Mouse (Mus musculus) MEL (cell line): ENCODE results near the gene Limch1. TPM values are rescaled to one million over a fixed set of nuclear protein-coding genes. Genes with fewer than 3 reads are reported as not detected.

Experiments
- DNase-seq: peaks from one replicate; pipeline ENCODE4 v3.0.0; 2011; ENCODE audit warnings: low read depth, low spot score
- H3K27ac ChIP-seq: 2 replicates; pipeline ENCODE4 v1.5.1; 2012; ENCODE audit warnings: low read depth, mild to moderate bottlenecking, control low read depth, low read length, moderate library complexity; ENCODE audit not compliant: control insufficient read depth
- H3K27me3 ChIP-seq, 2 experiments: fragments of 150-350 bp in 1 of 2; sonication (generic) in 1 of 2; 2 replicates each; pipeline ENCODE4 v1.6.1; 2012; ENCODE audit warnings: low read length in 2 of 2, mild to moderate bottlenecking in 2 of 2, improper control_type of control experiment in 1 of 2, moderate library complexity in 1 of 2; ENCODE audit not compliant: insufficient read depth in 2 of 2, control insufficient read depth in 1 of 2
- H3K36me3 ChIP-seq, 2 experiments: 2 replicates each; pipeline ENCODE4 v1.6.1; 2012 to 2014; ENCODE audit warnings: low read length in 2 of 2, improper control_type of control experiment in 1 of 2, inconsistent platforms in 1 of 2, mild to moderate bottlenecking in 1 of 2; ENCODE audit not compliant: insufficient read depth in 2 of 2, control insufficient read depth in 1 of 2
- H3K4me1 ChIP-seq, 2 experiments: fragments of 150-350 bp in 1 of 2; sonication (generic) in 1 of 2; 2 replicates each; pipeline ENCODE4 v1.6.1; 2012; ENCODE audit warnings: low read length in 2 of 2, improper control_type of control experiment in 1 of 2, mild to moderate bottlenecking in 1 of 2; ENCODE audit not compliant: insufficient read depth in 2 of 2, control insufficient read depth in 1 of 2
- H3K4me3 ChIP-seq, 2 experiments: fragments of 150-350 bp in 1 of 2; sonication (generic) in 1 of 2; 2 replicates each; pipeline ENCODE4 v1.5.1; 2012; ENCODE audit warnings: low read depth in 2 of 2, low read length in 2 of 2, mild to moderate bottlenecking in 2 of 2, moderate library complexity in 2 of 2, control low read depth in 1 of 2, improper control_type of control experiment in 1 of 2; ENCODE audit not compliant: control insufficient read depth in 1 of 2, insufficient read depth in 1 of 2
- H3K79me2 ChIP-seq: 2 replicates; pipeline ENCODE4 v1.6.1; 2012; ENCODE audit warnings: mild to moderate bottlenecking, low read length, moderate library complexity; ENCODE audit not compliant: control insufficient read depth, poor library complexity, insufficient read depth
- H3K9ac ChIP-seq: 2 replicates; pipeline ENCODE4 v1.6.1; 2012; ENCODE audit warnings: low read depth, mild to moderate bottlenecking, control low read depth, low read length, moderate library complexity; ENCODE audit not compliant: control insufficient read depth, poor library complexity, severe bottlenecking
- H3K9me3 ChIP-seq: fragments of 150-350 bp; sonication (generic); replicated peaks from 2 replicates; pipeline ENCODE4 v1.6.1; 2012; ENCODE audit warnings: mild to moderate bottlenecking, low read length, improper control_type of control experiment, moderate library complexity; ENCODE audit not compliant: insufficient read depth
- BHLHE40 ChIP-seq: IDR thresholded peaks from 2 replicates; pipeline ENCODE4 v1.6.1; 2012; ENCODE audit warnings: low read depth, mild to moderate bottlenecking, inconsistent platforms, low read length, improper control_type of control experiment, borderline replicate concordance
- CHD1 ChIP-seq: IDR thresholded peaks from 2 replicates; pipeline ENCODE4 v1.6.1; 2012; ENCODE audit warnings: low read depth, mild to moderate bottlenecking, inconsistent platforms, low read length, improper control_type of control experiment
- CHD2 ChIP-seq: IDR thresholded peaks from 2 replicates; pipeline ENCODE4 v1.6.1; 2011; ENCODE audit warnings: low read length, improper control_type of control experiment
- CTCF ChIP-seq, 3 experiments: IDR thresholded peaks in 2 of 3; conservative IDR thresholded peaks in 1 of 3; 2 replicates each; pipeline ENCODE4 v1.5.1; 2011 to 2012; ENCODE audit warnings: low read length in 3 of 3, low read depth in 2 of 3, mild to moderate bottlenecking in 2 of 3, improper control_type of control experiment in 1 of 3, inconsistent platforms in 1 of 3, mixed read lengths in 1 of 3, moderate library complexity in 1 of 3; ENCODE audit not compliant: control insufficient read depth in 1 of 3, insufficient read depth in 1 of 3, poor library complexity in 1 of 3, severe bottlenecking in 1 of 3
- E2F4 ChIP-seq: IDR thresholded peaks from 2 replicates; pipeline ENCODE4 v1.6.1; 2011; ENCODE audit warnings: low read depth, low read length, improper control_type of control experiment, borderline replicate concordance
- ELF1 ChIP-seq: IDR thresholded peaks from 2 replicates; pipeline ENCODE4 v1.6.1; 2014; ENCODE audit warnings: low read depth, mild to moderate bottlenecking, inconsistent platforms, low read length, improper control_type of control experiment, moderate library complexity
- EP300 ChIP-seq, 2 experiments: IDR thresholded peaks; 2 replicates each; pipeline ENCODE4 v1.6.1; 2011; ENCODE audit warnings: improper control_type of control experiment in 2 of 2, low read length in 2 of 2, low read depth in 1 of 2, mild to moderate bottlenecking in 1 of 2
- GABPA ChIP-seq: IDR thresholded peaks from 2 replicates; pipeline ENCODE4 v1.6.1; 2012; ENCODE audit warnings: low read depth, mild to moderate bottlenecking, inconsistent platforms, low read length, improper control_type of control experiment, moderate library complexity
- GATA1 ChIP-seq: IDR thresholded peaks from 2 replicates; pipeline ENCODE4 v1.6.1; 2011; ENCODE audit warnings: low read depth, low read length, improper control_type of control experiment
- HCFC1 ChIP-seq: IDR thresholded peaks from 2 replicates; pipeline ENCODE4 v1.6.1; 2012; ENCODE audit warnings: low read depth, mild to moderate bottlenecking, inconsistent platforms, low read length, improper control_type of control experiment, moderate library complexity
- JUND ChIP-seq: IDR thresholded peaks from 2 replicates; pipeline ENCODE4 v1.6.1; 2011; ENCODE audit warnings: low read depth, mild to moderate bottlenecking, improper control_type of control experiment, low read length
- KAT2A ChIP-seq: conservative IDR thresholded peaks from 2 replicates; pipeline ENCODE4 v1.6.1; 2012; ENCODE audit warnings: low read depth, low read length, improper control_type of control experiment, inconsistent platforms
- MAFK ChIP-seq: IDR thresholded peaks from 2 replicates; pipeline ENCODE4 v1.6.1; 2011; ENCODE audit warnings: low read depth, mild to moderate bottlenecking, low read length, improper control_type of control experiment, borderline replicate concordance
- MAZ ChIP-seq: IDR thresholded peaks from 2 replicates; pipeline ENCODE4 v1.6.1; 2012; ENCODE audit warnings: low read depth, mild to moderate bottlenecking, inconsistent platforms, low read length, improper control_type of control experiment
- MEF2A ChIP-seq: IDR thresholded peaks from 2 replicates; pipeline ENCODE4 v1.6.1; 2014; ENCODE audit warnings: low read depth, mild to moderate bottlenecking, inconsistent platforms, low read length, improper control_type of control experiment; ENCODE audit not compliant: poor library complexity, insufficient replicate concordance, severe bottlenecking; ENCODE audit errors: extremely low read depth
- NRF1 ChIP-seq: IDR thresholded peaks from 2 replicates; pipeline ENCODE4 v1.6.1; 2014; ENCODE audit warnings: low read depth, mild to moderate bottlenecking, inconsistent platforms, low read length, improper control_type of control experiment, moderate library complexity; ENCODE audit not compliant: poor library complexity, insufficient read depth, severe bottlenecking
- POLR2A ChIP-seq, 2 experiments: IDR thresholded peaks; 2 replicates each; pipeline ENCODE4 v1.6.1; 2011 to 2012; ENCODE audit warnings: low read length in 2 of 2, mild to moderate bottlenecking in 2 of 2, control low read depth in 1 of 2, improper control_type of control experiment in 1 of 2, low read depth in 1 of 2, moderate library complexity in 1 of 2; ENCODE audit not compliant: control insufficient read depth in 1 of 2, insufficient read depth in 1 of 2, poor library complexity in 1 of 2
- RAD21 ChIP-seq: IDR thresholded peaks from 2 replicates; pipeline ENCODE4 v1.6.1; 2011; ENCODE audit warnings: mild to moderate bottlenecking, low read depth, low read length, improper control_type of control experiment
- RCOR1 ChIP-seq: IDR thresholded peaks from 2 replicates; pipeline ENCODE4 v1.6.1; 2012; ENCODE audit warnings: low read depth, mild to moderate bottlenecking, inconsistent platforms, low read length, improper control_type of control experiment
- TAL1 ChIP-seq: IDR thresholded peaks from 2 replicates; pipeline ENCODE4 v1.6.1; 2012; ENCODE audit warnings: mild to moderate bottlenecking, inconsistent platforms, low read length, moderate library complexity, mixed read lengths
- TBP ChIP-seq: IDR thresholded peaks from 2 replicates; pipeline ENCODE4 v1.8.0; 2011; ENCODE audit warnings: low read depth, low read length, improper control_type of control experiment
- TCF12 ChIP-seq: IDR thresholded peaks from 2 replicates; pipeline ENCODE4 v1.6.1; 2014; ENCODE audit warnings: low read depth, mild to moderate bottlenecking, inconsistent platforms, low read length, improper control_type of control experiment, moderate library complexity
- USF1 ChIP-seq: IDR thresholded peaks from 2 replicates; pipeline ENCODE4 v1.6.1; 2014; ENCODE audit warnings: low read depth, mild to moderate bottlenecking, inconsistent platforms, low read length, improper control_type of control experiment, moderate library complexity
- ZC3H11A ChIP-seq: IDR thresholded peaks from 2 replicates; pipeline ENCODE4 v1.6.1; 2012; ENCODE audit warnings: low read depth, mild to moderate bottlenecking, inconsistent platforms, low read length, improper control_type of control experiment
- ZKSCAN1 ChIP-seq: IDR thresholded peaks from 2 replicates; pipeline ENCODE4 v1.6.1; 2012; ENCODE audit warnings: low read depth, mild to moderate bottlenecking, inconsistent platforms, low read length, improper control_type of control experiment, moderate library complexity
- ZMIZ1 ChIP-seq: IDR thresholded peaks from 2 replicates; pipeline ENCODE4 v1.6.1; 2012; ENCODE audit warnings: low read depth, mild to moderate bottlenecking, inconsistent platforms, low read length, improper control_type of control experiment, moderate library complexity
- ZNF384 ChIP-seq: IDR thresholded peaks from 2 replicates; pipeline ENCODE4 v1.6.1; 2012; ENCODE audit warnings: low read depth, mild to moderate bottlenecking, inconsistent platforms, low read length, improper control_type of control experiment
- polyA plus RNA-seq, 2 experiments: library from polyadenylated mRNA; stranded (reverse) in 1 of 2; unstranded in 1 of 2; fragments of >175 nt in 1 of 2; fragments of >200 nt in 1 of 2; gene quantifications; 2 replicates each; pipeline versions ENCODE4 v1.2.1 to v1.2.4; 2012; ENCODE audit warnings: low replicate concordance in 2 of 2, low read depth in 1 of 2; ENCODE audit not compliant: insufficient read length in 2 of 2, insufficient read depth in 1 of 2, missing spikeins in 1 of 2
- total RNA-seq: library from RNA; depleted of rRNA; stranded (reverse); fragments of 300-350 nt; gene quantifications from 2 replicates; pipeline ENCODE4 v1.2.3, GENCODE M21; 2012

Limch1 gene
- total and polyA plus RNA-seq, 3 experiments = not detected

DNA sequence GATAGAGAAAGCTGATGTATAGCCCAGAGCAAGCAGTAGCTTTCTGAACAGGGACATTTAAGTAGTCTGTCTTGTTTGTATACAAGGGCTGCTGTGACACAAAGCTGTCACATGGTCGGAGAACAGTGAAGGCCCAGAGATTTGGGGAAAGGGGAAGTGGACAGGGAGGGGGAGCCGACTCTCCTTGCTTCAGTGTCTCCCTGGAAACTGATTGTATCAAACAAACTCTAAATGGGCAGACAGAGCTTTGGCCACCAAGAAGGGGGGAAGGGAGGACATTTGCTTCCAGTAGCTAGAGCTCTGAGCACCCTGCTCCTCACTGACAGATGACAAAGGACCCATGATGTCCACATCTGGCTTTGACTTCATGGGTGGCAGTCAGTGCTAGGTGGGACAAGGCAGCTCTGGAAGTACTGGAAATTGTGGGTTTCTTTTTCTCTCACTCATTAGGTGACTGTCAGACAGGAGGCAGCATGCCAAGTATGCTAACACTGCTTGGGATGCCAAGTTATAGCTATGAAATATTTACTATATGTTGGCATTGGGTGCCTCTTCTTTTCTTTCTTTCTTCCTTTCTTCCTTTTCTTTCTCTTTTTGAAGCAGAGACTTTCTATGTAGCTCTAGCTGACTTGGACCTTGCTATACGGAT, 5.8 kb downstream of the Limch1 start:
- Histone ChIP-seq H3K9me3 (no peaks in the 10 kb centered on the region), H3K36me3 (no peaks in the 10 kb centered on the region), H3K4me3 (no peak overlapping the region), H3K9ac (no peak overlapping the region), H3K79me2 (no peaks in the 10 kb centered on the region), H3K27ac (no peak overlapping the region), H3K4me1 (no peaks in the 10 kb centered on the region), H3K27me3 (no peaks in the 10 kb centered on the region)
- TF ChIP-seq E2F4 (no peak), TBP (no peak), NRF1 (no peak), MAZ (no peak), TAL1 (no peak), CHD1 (no peak), ELF1 (no peak), ZKSCAN1 (no peak), POLR2A (IDR thresholded peaks at IDR 0.05; ENCODE audit: control insufficient read depth in 1 of 2, insufficient read depth in 1 of 2, low read depth in 1 of 2, low read length in 2 of 2, poor library complexity in 1 of 2) (no peak), RCOR1 (no peak), GATA1 (no peak), JUND (no peak), MEF2A (no peak), BHLHE40 (no peak), TCF12 (no peak), ZC3H11A (no peak), CHD2 (no peak), ZMIZ1 (no peak)
- no peak for DNase-seq

GRCm38 (mm10) chr5:66753620-66754019, 8.0 kb downstream of the Limch1 start:
- H3K4me1 ChIP-seq = no peaks in the 10 kb centered on the region
- H3K36me3 ChIP-seq = no peaks in the 10 kb centered on the region
- no peak for DNase-seq
- H3K9me3 ChIP-seq = no peaks in the 10 kb centered on the region
- H3K4me3 ChIP-seq = no peak overlapping the region
- H3K27ac ChIP-seq = no peak overlapping the region
- no peaks in the 10 kb centered on the region for H3K79me2 ChIP-seq
- H3K9ac ChIP-seq = no peak overlapping the region
- no peaks in the 10 kb centered on the region for H3K27me3 ChIP-seq
- no peak for TF ChIP-seq EP300 (IDR thresholded peaks at IDR 0.05; ENCODE audit: low read depth in 1 of 2, low read length in 2 of 2)
- no peak for TF ChIP-seq JUND
- TF ChIP-seq KAT2A = no peak
- no peak for TF ChIP-seq MAFK
- TF ChIP-seq ZMIZ1 = no peak
- TF ChIP-seq MAZ = no peak
- TF ChIP-seq HCFC1 = no peak
- no peak for TF ChIP-seq RCOR1
- TF ChIP-seq CTCF (IDR thresholded peaks at IDR 0.05 in 2 of 3, conservative IDR thresholded peaks at IDR 0.05 in 1 of 3; ENCODE audit: control insufficient read depth in 1 of 3, insufficient read depth in 1 of 3, low read depth in 2 of 3, low read length in 3 of 3, poor library complexity in 1 of 3, severe bottlenecking in 1 of 3) = no peak
- no peak for TF ChIP-seq RAD21
- no peak for TF ChIP-seq BHLHE40
- TF ChIP-seq CHD1 = no peak
- TF ChIP-seq GATA1 = no peak
- no peak for TF ChIP-seq TCF12
- no peak for TF ChIP-seq ZNF384
- TF ChIP-seq GABPA = no peak
- TF ChIP-seq TBP = no peak
- TF ChIP-seq USF1 = no peak
- TF ChIP-seq TAL1 = no peak
- TF ChIP-seq, all 39 proteins: peak for 0
